Mouse (Mus musculus): Measurements from ENCODE around the gene Sh3bgrl2.

Sh3bgrl2 gene

DNA sequence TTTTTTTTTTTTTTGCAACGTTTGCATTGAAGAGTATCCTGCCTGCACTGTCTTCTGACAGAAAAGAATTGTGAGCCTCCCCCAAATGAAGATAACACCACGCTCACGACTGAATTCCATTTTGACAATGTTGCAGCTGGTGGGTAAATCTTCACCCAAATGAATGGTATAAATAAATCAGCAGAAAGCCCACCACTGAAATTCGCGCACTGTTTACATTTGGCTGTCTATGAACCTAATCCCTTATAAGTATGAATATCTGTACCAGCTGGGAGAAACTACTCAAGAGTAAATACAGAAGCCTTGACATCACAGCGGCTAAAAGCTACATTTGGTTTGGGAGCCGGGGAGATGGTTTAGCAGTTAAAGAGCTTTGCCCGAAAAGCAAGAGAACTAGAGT is 116.8 kb downstream of the Sh3bgrl2 start:
- intact Hi-C loops (cut with DNase I), result loop anchor here (5.0 kb wide), 1 partner anchor 938 kb away; no protein-coding TSS in a partner anchor

DNA sequence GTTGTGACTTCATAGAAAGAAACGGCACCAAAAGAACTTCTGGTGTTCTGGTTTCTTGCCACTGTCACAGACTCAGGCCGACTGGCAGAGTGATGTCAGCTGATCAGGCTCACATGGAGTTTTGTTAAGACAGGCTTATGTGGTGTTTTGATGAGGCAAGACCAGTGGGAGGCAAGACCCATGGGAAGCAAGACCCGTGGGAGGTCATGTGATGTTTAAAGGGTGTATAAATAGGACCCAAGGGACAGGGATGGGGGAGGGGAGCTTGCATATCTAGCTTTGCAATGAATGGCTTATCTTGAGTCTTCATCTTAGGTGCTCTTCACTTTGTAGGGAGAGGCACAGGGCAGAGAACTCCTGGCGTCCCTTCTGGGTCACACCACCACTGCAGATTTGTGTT is 118.9 kb downstream of the Sh3bgrl2 start:
- intact Hi-C loops (cut with DNase I), result loop anchor here (5.0 kb wide), 1 partner anchor 940 kb away; no protein-coding TSS in a partner anchor

DNA sequence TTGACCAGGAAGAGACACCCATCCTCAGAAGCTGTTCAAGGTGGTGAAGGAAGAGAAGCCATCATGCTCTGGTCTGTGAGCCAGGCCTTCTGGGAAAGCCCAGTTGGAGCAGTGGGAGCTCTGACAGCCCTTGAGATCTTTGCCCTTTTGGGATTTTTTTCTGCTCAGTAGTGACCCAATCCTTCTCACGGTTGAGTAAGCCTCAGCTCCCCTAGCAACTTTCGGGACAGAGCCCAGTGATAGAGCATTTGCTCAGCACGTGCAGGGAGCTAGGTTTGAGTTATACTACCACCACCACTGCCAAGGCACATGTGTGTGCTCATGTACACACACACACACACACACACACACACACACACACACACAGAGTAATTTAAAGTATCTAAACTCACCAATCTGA is 131.5 kb downstream of the Sh3bgrl2 start:
- intact Hi-C loops (cut with DNase I), result no loop called here

DNA sequence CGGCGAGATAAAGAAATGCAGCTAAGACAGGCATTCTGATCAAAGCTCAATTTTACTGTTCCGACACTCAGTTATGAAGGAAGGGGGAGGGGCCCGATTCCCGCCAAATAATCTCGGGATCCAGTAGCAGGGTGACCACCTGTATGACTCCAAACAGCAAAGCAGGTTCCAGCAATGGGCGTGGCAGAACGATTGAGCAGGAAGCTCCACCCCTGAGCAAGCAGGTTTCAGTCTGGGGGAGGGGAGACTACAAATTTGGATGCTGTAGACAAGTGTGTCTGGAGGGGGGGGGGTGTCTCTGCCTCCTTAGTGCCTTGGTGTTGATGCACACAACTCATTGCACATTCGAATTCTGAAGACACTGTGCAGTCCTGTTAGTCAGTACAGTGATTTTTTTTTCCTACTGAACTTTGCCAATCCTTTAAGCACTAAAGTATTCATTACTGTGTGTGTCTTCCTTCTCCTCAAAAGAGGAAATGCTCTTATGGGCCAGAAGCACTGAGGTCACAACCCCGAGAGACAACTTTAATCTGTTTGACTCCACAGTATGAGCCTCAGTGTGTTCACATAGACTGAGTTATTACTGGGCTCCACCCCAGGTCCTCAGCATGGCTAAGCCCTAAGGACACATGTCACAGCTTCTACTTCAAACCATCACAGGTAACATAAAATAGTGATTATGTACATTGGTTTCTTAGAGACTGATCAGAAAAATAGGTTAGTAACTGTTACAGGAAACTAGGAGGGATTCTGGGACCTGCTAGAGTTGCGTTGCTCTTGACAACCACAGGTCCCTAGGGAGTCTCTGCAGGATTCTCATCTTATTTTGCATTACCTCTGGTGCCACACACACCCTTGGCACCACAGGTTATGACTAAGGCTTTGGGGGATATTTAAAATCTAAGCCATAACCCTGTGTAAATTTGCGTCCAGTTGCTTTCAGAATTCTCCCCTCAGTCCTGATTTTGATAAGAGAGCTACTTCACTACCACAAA is 133.8 kb downstream of the Sh3bgrl2 start:
- intact Hi-C loops (cut with DNase I), result no loop called here

DNA sequence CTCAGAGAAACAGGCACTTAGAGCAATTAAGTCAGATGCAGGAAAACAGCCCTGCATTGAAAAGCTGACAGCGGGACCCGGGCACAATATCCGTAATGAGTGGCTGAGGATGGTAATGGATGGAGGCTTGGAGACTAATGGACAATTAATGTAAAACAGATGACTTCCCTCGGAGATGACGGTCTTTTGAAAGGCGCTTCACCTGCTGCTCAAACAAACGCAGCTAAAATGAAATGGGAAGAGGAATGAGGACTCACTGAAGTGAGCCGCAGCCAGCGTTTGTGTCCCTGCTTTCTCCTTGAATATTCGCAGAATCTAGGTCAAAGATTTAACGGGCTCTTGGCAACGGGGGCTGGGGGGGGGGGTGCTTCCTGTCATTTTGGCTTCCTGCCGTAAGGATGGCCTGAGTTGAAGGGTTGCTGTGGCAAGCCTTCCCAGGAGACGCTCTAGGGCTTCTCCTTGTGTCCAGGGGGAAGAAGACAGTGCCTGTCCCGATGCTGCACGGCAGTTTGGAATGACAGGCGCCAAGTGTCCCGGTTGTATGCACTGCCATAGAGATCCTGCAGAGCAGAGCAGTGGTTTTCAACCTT is 138.5 kb downstream of the Sh3bgrl2 start:
- intact Hi-C loops (cut with DNase I), result no loop called here

DNA sequence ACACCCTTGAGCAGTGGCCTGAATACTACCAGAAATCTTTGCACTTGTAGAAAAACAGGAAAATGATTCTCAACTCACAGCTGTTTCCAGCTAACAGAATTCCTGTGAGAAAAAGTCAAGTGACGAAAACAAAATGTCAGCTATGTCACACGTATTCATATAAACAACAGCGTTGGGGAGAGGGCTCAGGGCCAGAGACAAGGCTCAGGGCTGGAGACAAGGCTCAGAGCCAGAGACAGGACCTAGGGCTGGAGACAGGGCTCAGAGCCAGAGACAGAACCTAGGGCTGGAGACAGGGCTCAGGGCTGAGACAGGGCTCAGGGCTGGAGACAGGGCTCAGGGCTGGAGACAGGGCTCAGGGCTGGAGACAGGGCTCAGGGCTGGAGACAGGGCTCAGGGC is 139.8 kb downstream of the Sh3bgrl2 start:
- intact Hi-C loops (cut with DNase I), result no loop called here
